Mouse (Mus musculus) heart, adult 2 months (tissue): Measurements from ENCODE around the gene Gemin4.
A peak's percentile ranks its signal among the peaks of the same experiment; 100 is the strongest.

Experiments
- CTCF ChIP-seq: fragments of 200-600 bp; IDR thresholded peaks from 2 replicates; pipeline ENCODE4 v1.8.1; 2022; ENCODE audit warnings: antibody characterized with exemption, mild to moderate bottlenecking, moderate library complexity
- EP300 ChIP-seq: fragments of 200-500 bp; IDR thresholded peaks from 2 replicates; pipeline ENCODE4 v1.6.1; 2011; ENCODE audit warnings: low read depth, low read length, control low read depth; ENCODE audit not compliant: insufficient read depth
- POLR2A ChIP-seq: fragments of 200-500 bp; IDR thresholded peaks from 2 replicates; pipeline ENCODE4 v1.6.1; 2011; ENCODE audit warnings: mild to moderate bottlenecking, low read depth, low read length, control low read depth; ENCODE audit not compliant: insufficient read depth

DNA sequence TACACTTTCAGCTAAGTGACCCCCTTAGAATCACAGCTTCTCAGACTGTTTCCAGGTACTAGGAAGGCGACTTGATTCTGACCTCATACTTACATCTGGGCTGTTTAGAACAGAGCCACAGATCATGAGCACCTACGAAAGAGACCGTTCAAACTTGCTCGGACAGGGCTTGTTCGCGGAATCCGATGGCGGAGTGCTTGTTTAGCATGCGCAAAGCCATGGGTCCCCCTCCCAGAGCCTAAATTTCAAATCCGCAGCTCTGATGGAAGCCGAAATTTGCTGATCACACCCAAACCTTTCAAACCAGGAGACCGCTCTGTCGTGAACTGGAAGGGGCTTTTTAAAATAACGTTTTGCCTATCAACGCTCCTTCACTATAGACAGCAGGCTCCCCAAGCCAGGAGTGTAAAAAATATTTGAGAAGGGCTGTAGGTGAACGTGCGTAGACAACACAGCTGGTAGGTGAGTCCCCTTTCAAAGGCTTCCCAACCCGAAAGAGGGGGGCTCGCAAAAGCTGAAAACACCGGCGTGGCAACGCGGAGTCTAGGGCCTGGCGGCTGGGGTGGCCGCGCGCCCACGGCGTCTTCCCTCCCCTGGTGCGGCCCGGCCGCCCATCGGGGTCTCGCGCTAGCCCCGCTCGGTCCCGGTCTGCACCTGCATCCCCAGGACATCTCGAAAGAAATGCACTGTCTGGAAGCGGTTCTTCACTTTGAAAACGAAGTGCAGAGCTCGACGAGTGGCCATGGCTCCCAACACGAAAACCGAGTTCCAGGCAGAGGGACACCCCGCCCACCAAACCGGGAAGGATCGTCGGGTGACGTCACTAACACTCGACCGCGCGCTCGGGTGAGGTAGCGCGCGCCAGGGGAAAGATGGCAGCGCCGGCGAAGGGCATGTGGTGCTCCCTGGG lies 25.7 kb upstream of the Gemin4 start, which contains the start of the genes Mrm3 and Glod4:
- no peak for TF ChIP-seq CTCF
- peak; percentile 78 for TF ChIP-seq POLR2A
- no peak for TF ChIP-seq EP300
